Mouse (Mus musculus) intestine, embryonic 14.5 days (tissue): ENCODE data around the gene Atxn3. TPM values are rescaled to one million over a fixed set of nuclear protein-coding genes. Genes with fewer than 3 reads are reported as not detected.

Source experiments
- ATAC-seq: fragments of 200-750 bp; cut with Nextera tagmentation; replicated peaks from 2 replicates; pipeline ENCODE4 v1.8.0; 2017; ENCODE audit warnings: low read depth, moderate number of reproducible peaks, moderate TSS enrichment, moderate library complexity; ENCODE audit not compliant: low FRiP score, low TSS enrichment
- DNase-seq: peaks from one replicate; pipeline ENCODE4 v3.0.0-alpha.2; 2018; ENCODE audit warnings: low spot score
- H3K27ac ChIP-seq: fragments of 300-500 bp; sonication (generic); 2 replicates; pipeline ENCODE4 v1.5.1; 2014; ENCODE audit warnings: low read depth, mild to moderate bottlenecking, control low read depth
- H3K27me3 ChIP-seq: fragments of 300-500 bp; sonication (generic); replicated peaks from 2 replicates; pipeline ENCODE4 v1.6.1; 2014; ENCODE audit warnings: low read length, control low read depth; ENCODE audit not compliant: control insufficient read depth, insufficient read depth
- H3K36me3 ChIP-seq: fragments of 300-500 bp; sonication (generic); 2 replicates; pipeline ENCODE4 v1.6.1; 2014; ENCODE audit warnings: low read length, control low read depth; ENCODE audit not compliant: control insufficient read depth, insufficient read depth
- H3K4me1 ChIP-seq: fragments of 300-500 bp; sonication (generic); replicated peaks from 2 replicates; pipeline ENCODE4 v1.6.1; 2014; ENCODE audit warnings: low read length, control low read depth, mixed read lengths; ENCODE audit not compliant: control insufficient read depth, insufficient read depth
- H3K4me2 ChIP-seq: fragments of 300-500 bp; sonication (generic); 2 replicates; pipeline ENCODE4 v1.6.1; 2014; ENCODE audit warnings: low read length
- H3K4me3 ChIP-seq: fragments of 300-500 bp; sonication (generic); 2 replicates; pipeline ENCODE4 v1.5.1; 2014; ENCODE audit warnings: low read depth, low read length, control low read depth, mixed read lengths
- H3K9ac ChIP-seq: fragments of 300-500 bp; sonication (generic); 2 replicates; pipeline ENCODE4 v1.6.1; 2014; ENCODE audit warnings: mild to moderate bottlenecking, low read length
- H3K9me3 ChIP-seq: fragments of 300-500 bp; sonication (generic); 2 replicates; pipeline ENCODE4 v1.6.1; 2016; ENCODE audit warnings: low read length, control low read depth; ENCODE audit not compliant: control insufficient read depth
- WGBS: fragments of 180-500 bp; shearing (Covaris S2); extraction: QIAGEN DNeasy Blood & Tissue Kit; methylation state at CpG from one replicate; pipeline ENCODE4 v1.1.7; 2014; 5-methylcytosine and 5-hydroxymethylcytosine counted together
- polyA plus RNA-seq: library from polyadenylated mRNA; unstranded; fragments of >200 nt; fragmentation: Nextera tagmentation; extraction: Ambion mirVana; gene quantifications from 2 replicates; pipeline ENCODE4 v1.2.1, GENCODE M21; 2014

The Atxn3 gene
- polyA plus RNA-seq = 14.3 and 15.5 TPM in 2 replicates

GRCm38 (mm10) chr12:101957942-101958544 lies at the start of gene Atxn3:
Gene Atxn3, minus strand, starts transcription at chr12:101958246.
- Histone ChIP-seq H3K27me3 (no peaks in the 10 kb centered on the region), H3K9ac (peak within 1 kb of the TSS; percentile 84), H3K9me3 (no peaks in the 10 kb centered on the region), H3K36me3 (no peaks in the 10 kb centered on the region), H3K4me1 (peaks cover 5% of the 10 kb centered on the region; the same call in 1 of the 2 replicates), H3K27ac (peak within 1 kb of the TSS; percentile 51; the same call in 1 of the 2 replicates), H3K4me3 (peak within 1 kb of the TSS; percentile 87), H3K4me2 (peak within 1 kb of the TSS; percentile 75)
- WGBS = 0% methylated on average over 38 of the region's 54 CpGs
- ATAC-seq (peak; percentile 99), DNase-seq (peak; percentile 97)

DNA sequence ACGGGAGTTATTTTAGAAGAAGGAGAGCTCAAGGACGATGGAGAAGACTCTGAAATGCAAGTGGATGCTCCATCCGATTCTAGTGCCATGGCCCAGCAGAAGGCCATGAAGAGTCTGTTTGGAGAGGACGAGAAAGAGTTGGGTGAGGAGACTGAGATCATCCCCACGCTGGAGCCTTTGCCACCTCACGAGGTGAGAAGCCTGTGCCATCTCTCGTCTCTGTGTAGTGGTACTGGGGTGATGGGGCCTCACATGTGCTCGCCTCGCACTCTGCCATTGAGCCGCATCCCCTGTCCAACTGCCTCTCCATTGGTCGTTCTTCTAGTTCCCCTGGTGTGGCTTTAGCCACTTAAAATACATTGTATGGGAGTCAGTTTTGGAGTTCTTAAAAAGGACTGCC lies 42.7 kb upstream of the Atxn3 start:
- Histone ChIP-seq H3K4me3 (no peak overlapping the region), H3K36me3 (peaks cover 83% of the 10 kb centered on the region), H3K27me3 (no peaks in the 10 kb centered on the region), H3K9me3 (no peaks in the 10 kb centered on the region), H3K4me1 (no peaks in the 10 kb centered on the region), H3K27ac (no peak overlapping the region), H3K4me2 (no peak overlapping the region), H3K9ac (no peak overlapping the region)
- no peak for ATAC-seq
- DNase-seq = no peak
- 92% methylated on average over 11 of the region's 11 CpGs for WGBS

DNA sequence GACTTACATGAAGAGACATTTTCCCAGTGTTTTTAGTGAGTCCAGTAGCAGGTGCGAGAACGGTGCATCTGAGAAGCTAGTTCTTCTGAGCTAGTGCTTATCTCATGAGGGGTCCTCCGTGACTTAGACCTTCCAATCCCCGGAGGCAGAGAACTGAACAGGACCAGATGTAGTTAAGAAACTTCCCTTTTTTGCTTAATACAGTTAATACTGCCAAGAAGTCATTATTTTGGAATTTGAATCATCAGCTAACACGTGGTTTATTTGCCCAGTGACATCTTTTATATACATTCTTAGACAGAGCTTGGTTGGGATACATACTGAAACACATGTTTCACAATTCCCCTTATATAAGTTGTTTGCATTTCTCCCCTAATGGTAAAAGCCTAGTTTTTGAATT lies 40.9 kb upstream of the Atxn3 start:
- DNase-seq = no peak
- Histone ChIP-seq H3K27ac (no peak overlapping the region), H3K4me2 (no peak overlapping the region), H3K9me3 (no peaks in the 10 kb centered on the region), H3K27me3 (no peaks in the 10 kb centered on the region), H3K36me3 (peaks cover 88% of the 10 kb centered on the region), H3K9ac (no peak overlapping the region), H3K4me3 (no peak overlapping the region), H3K4me1 (no peaks in the 10 kb centered on the region)
- 95% methylated on average over 5 of the region's 5 CpGs for WGBS
- no peak for ATAC-seq

- ATAC-seq (no peak), DNase-seq (no peak)
- Histone ChIP-seq H3K27me3 (no peaks in the 10 kb centered on the region), H3K4me2 (no peak overlapping the region), H3K9me3 (no peaks in the 10 kb centered on the region), H3K27ac (no peak overlapping the region), H3K4me1 (no peaks in the 10 kb centered on the region), H3K9ac (no peak overlapping the region), H3K4me3 (no peak overlapping the region), H3K36me3 (peaks cover 87% of the 10 kb centered on the region)
- WGBS = 90% methylated on average over 8 of the region's 8 CpGs
Measured at GRCm38 (mm10) chr12:101994576-101995467, 36.8 kb upstream of the Atxn3 start.

GRCm38 (mm10) chr12:101987659-101988058 lies 29.6 kb upstream of the Atxn3 start:
- 83% methylated on average over 6 of the region's 6 CpGs for whole genome bisulfite sequencing
- Histone ChIP-seq H3K4me3 (no peak overlapping the region), H3K4me1 (no peaks in the 10 kb centered on the region), H3K9ac (no peak overlapping the region), H3K9me3 (no peaks in the 10 kb centered on the region), H3K27me3 (no peaks in the 10 kb centered on the region), H3K36me3 (peaks cover 91% of the 10 kb centered on the region), H3K4me2 (no peak overlapping the region), H3K27ac (no peak overlapping the region)
- DNase-seq (no peak), ATAC-seq (no peak)

DNA sequence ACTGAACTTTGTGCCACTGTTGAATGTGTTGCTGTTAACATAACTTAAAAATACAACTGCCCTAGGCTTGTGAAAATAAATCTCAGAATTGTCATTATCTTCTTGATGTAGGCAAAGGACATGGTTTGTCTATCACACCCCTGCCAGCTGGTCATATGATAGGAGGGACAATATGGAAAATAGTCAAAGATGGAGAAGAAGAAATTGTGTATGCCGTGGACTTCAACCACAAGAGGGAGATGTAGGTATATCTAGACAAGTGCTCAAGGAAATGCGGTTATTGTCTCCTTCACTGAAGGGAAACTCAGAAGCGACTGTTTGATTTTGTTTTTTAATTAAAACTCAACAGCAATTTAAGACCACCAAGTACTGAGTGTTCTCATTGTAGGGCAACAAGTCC lies 27.1 kb upstream of the Atxn3 start:
- H3K4me2 ChIP-seq = no peak overlapping the region
- 59% methylated on average over 3 of the region's 3 CpGs for WGBS
- H3K27me3 ChIP-seq = no peaks in the 10 kb centered on the region
- H3K27ac ChIP-seq = no peak overlapping the region
- H3K36me3 ChIP-seq = peaks cover 73% of the 10 kb centered on the region
- no peak for ATAC-seq
- H3K4me1 ChIP-seq = no peaks in the 10 kb centered on the region
- DNase-seq = no peak
- no peak overlapping the region for H3K9ac ChIP-seq
- no peaks in the 10 kb centered on the region for H3K9me3 ChIP-seq
- H3K4me3 ChIP-seq = no peak overlapping the region

- Histone ChIP-seq H3K4me1 (no peaks in the 10 kb centered on the region), H3K36me3 (peaks cover 53% of the 10 kb centered on the region), H3K4me3 (no peak overlapping the region), H3K27me3 (no peaks in the 10 kb centered on the region), H3K9me3 (no peaks in the 10 kb centered on the region), H3K27ac (no peak overlapping the region), H3K9ac (no peak overlapping the region), H3K4me2 (no peak overlapping the region)
- 94% methylated on average over 9 of the region's 9 CpGs for WGBS
- ATAC-seq (no peak), DNase-seq (no peak)
Measured at GRCm38 (mm10) chr12:101982977-101983376, 24.9 kb upstream of the Atxn3 start.

DNA sequence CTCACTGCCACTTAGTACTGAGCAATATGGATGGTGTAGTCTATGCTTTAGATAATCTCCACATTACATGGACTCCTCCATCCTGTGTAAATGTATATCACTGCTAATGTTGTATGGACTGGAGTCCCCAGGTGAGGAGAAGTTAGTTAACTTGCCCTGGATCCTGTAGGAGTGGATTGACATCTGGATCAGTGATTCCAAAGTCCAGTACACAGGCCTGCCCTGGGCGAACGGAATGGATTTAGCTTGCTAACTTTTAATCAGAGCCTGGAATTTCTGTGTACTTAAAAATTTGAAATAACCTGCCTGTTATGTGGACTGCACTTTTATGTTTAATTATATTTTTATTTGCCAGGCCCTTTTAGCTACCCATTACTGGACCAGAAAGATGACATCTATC lies 23.5 kb upstream of the Atxn3 start:
- Histone ChIP-seq H3K4me1 (peaks cover 7% of the 10 kb centered on the region), H3K9me3 (no peaks in the 10 kb centered on the region), H3K36me3 (peaks cover 39% of the 10 kb centered on the region), H3K27ac (no peak overlapping the region), H3K4me2 (no peak overlapping the region), H3K4me3 (no peak overlapping the region), H3K27me3 (no peaks in the 10 kb centered on the region), H3K9ac (no peak overlapping the region)
- no peak for ATAC-seq
- DNase-seq = no peak
- 88% methylated on average over 2 of the region's 2 CpGs for WGBS
